Mouse (Mus musculus): ENCODE data around the gene Atxn7l1. TPM values are rescaled to one million over a fixed set of nuclear protein-coding genes. Genes with fewer than 3 reads are reported as not detected.

Gene Atxn7l1
- polyA plus RNA-seq (2012; rRNA removed): 32.0 and 35.4 TPM in 2 replicates

DNA sequence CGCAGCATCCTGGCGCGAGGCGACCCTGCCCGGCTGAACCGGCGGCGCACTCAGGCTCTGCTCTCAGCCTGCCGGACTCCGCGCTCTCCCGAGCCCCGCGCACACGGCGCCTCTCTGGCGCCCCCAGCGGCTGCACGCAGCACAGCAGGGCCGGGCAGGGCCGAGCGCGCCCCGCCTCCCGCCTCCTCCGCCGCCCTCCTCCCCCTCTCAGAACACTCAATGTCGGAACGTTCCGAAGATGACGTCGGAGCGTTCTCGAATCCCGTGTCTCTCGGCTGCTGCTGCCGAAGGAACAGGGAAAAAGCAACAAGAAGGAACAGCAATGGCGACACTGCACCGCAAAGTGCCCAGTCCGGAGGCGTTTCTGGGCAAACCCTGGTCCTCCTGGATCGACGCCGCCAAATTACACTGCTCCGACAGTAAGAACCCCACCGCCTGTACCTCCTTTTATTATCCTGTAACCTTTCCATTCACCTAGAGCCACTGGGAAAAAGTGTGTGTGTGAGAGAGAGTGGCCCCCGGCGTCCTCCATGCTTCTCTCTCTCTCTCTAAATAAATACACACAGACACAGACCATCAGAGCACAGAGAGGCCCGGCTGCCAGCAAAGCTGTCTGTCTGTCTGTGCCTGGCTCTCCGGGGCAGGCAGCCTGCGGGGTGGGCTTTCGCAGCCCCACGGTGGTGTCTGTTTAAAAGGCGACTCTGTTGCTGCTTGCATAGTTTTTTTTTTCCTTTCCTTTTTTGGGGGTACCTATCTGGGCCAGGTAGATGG is at the start of gene Atxn7l1:
Gene Atxn7l1, plus strand, starts transcription at position 197 of the 771 bp plus-strand sequence.

GRCm38 (mm10) chr12:33394804-33395623 is 247.5 kb downstream of the Atxn7l1 start, which contains the start of gene Efcab10:
TSS of gene Efcab10 (plus strand) at chr12:33394854.

Other genes with a start within 250 kb of the Atxn7l1 start
- 26.3 and 29.6 TPM in 2 replicates for gene Sypl, start 193.8 kb upstream of the Atxn7l1 start, polyA plus RNA-seq (2012; rRNA removed)
- 0.17 and 0.30 TPM in 2 replicates for gene Cdhr3, start 54.8 kb upstream of the Atxn7l1 start, polyA plus RNA-seq (2012; rRNA removed)
- 1.5 and 1.8 TPM in 2 replicates for gene Efcab10, start 247.2 kb downstream of the Atxn7l1 start, polyA plus RNA-seq (2012; rRNA removed)

Data from central nervous system, embryonic 14 days (tissue).